Mouse (Mus musculus) lung, adult 2 months (tissue): ENCODE measurements around the gene Tarbp1.

Experiments used
- CTCF ChIP-seq: fragments of 200-500 bp; IDR thresholded peaks from 2 replicates; pipeline ENCODE4 v1.5.1; 2011; ENCODE audit warnings: mild to moderate bottlenecking, low read length, control low read depth; ENCODE audit not compliant: insufficient read depth
- POLR2A ChIP-seq: fragments of 200-500 bp; IDR thresholded peaks from 2 replicates; pipeline ENCODE4 v1.6.1; 2011; ENCODE audit warnings: low read depth, mild to moderate bottlenecking, control low read depth, low read length, borderline replicate concordance; ENCODE audit errors: extremely low read depth

DNA sequence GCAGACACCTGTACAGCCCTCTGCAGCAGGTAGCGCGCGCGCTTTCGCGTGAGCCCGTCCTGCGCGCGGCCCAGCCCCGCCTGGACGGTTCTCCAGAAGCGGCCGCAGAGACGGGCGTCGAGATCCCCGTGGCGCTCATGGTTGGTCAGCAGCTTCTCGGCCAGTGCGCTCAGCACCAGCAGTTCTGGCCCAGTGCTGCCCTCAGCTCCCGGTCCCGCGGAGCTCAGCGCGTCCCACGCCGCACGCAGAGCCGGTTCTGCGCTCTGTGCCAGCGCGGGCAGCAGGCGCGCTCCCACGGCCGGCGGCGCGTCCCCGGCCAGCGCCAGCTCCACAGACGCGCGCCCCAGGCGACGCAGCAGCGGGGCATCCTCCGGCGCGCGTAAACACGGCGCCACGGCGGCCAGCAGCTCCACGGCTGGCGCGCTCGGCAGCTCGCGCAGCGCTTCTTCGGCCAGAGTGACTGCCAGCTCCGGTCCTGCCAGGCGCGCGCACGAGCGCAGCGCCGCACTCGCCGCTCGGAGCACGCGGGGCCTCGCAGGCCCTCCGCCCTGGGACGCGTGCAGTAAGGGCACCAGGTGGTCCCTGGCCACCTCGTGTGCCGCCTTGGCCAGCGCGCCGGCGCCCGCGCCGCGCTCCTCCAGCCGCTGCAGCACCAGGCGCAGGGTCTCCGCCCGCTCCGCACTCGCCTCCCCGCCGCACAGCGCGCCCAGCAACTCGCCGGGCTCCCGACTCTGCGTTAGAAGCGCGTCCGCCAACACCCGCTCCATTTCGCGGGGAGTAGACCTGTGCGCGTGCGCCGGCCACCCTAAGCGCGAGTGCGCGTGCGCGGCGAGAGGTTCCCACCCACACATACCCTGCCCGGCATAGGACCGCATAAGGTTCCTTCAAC, at the start of gene Tarbp1:
- TF ChIP-seq CTCF (no peak), POLR2A (peak; percentile 73; the same call in 1 of the 2 replicates)
